Mouse (Mus musculus): ENCODE data around the gene Nuak1. TPM values are rescaled to one million over a fixed set of nuclear protein-coding genes. Genes with fewer than 3 reads are reported as not detected.

Gene Nuak1
- polyA plus RNA-seq, 1 experiment from 2014 or later, result 4.9 TPM

GRCm38 (mm10) chr10:84381276-84381798 lies 59.1 kb downstream of the Nuak1 start:
- no peaks in the 10 kb centered on the region for H3K27me3 ChIP-seq (ENCODE audit: control insufficient read depth, insufficient read depth, low read length)
- ATAC-seq (ENCODE audit: low FRiP score) (no peak), DNase-seq (ENCODE audit: low spot score) (no peak)
- H3K9me3 ChIP-seq (ENCODE audit: control insufficient read depth, low read length), result no peaks in the 10 kb centered on the region
- H3K4me1 ChIP-seq (replicated peaks; ENCODE audit: control insufficient read depth, insufficient read depth, low read length), result peaks cover 22% of the 10 kb centered on the region
- no peak overlapping the region for H3K4me2 ChIP-seq (replicated peaks)
- 77% methylated on average over 2 of the region's 2 CpGs for WGBS
- no peak overlapping the region for H3K4me3 ChIP-seq (replicated peaks; ENCODE audit: low read length)
- no peak overlapping the region for H3K9ac ChIP-seq
- H3K36me3 ChIP-seq (replicated peaks; ENCODE audit: control insufficient read depth, insufficient read depth), result peaks cover 2% of the 10 kb centered on the region; the same call in 1 of the 2 replicates
- no peak overlapping the region for H3K27ac ChIP-seq

- Histone ChIP-seq H3K4me2 (replicated peaks) (no peak overlapping the region), H3K9ac (no peak overlapping the region), H3K9me3 (ENCODE audit: control insufficient read depth, low read length) (no peaks in the 10 kb centered on the region), H3K4me3 (replicated peaks; ENCODE audit: low read length) (no peak overlapping the region), H3K36me3 (replicated peaks; ENCODE audit: control insufficient read depth, insufficient read depth) (peaks cover 7% of the 10 kb centered on the region), H3K27me3 (ENCODE audit: control insufficient read depth, insufficient read depth, low read length) (no peaks in the 10 kb centered on the region), H3K27ac (no peak overlapping the region), H3K4me1 (replicated peaks; ENCODE audit: control insufficient read depth, insufficient read depth, low read length) (peaks cover 10% of the 10 kb centered on the region)
- DNase-seq (ENCODE audit: low spot score) (no peak), ATAC-seq (ENCODE audit: low FRiP score) (no peak)
- 88% methylated on average over 1 of the region's 1 CpGs for WGBS
Observed at GRCm38 (mm10) chr10:84379366-84379765, 61.0 kb downstream of the Nuak1 start.

DNA sequence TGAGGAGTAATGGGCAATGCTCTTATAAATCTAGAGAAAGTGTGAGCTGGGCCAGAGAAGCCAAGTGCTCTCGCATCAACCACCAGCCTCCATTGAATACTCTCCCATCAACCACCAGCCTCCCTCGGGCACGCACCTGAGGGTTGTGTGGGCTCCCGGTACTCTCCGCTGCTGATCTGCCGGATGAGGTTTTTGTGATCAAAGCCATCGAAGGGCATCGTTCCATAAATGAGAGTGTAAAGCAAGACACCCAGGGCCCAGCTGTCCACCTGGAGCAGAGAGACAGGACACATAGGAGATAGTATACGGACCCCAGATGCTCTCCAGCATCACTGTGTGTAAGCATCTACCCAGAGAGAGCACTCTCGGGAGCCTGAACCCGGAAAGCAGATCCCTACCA lies 62.4 kb downstream of the Nuak1 start:
- WGBS, result 95% methylated on average over 11 of the region's 11 CpGs
- Histone ChIP-seq H3K4me2 (replicated peaks) (no peak overlapping the region), H3K4me1 (replicated peaks; ENCODE audit: control insufficient read depth, insufficient read depth, low read length) (peaks cover 4% of the 10 kb centered on the region), H3K27me3 (ENCODE audit: control insufficient read depth, insufficient read depth, low read length) (no peaks in the 10 kb centered on the region), H3K27ac (no peak overlapping the region), H3K36me3 (replicated peaks; ENCODE audit: control insufficient read depth, insufficient read depth) (peaks cover 15% of the 10 kb centered on the region), H3K9ac (no peak overlapping the region), H3K4me3 (replicated peaks; ENCODE audit: low read length) (no peak overlapping the region), H3K9me3 (ENCODE audit: control insufficient read depth, low read length) (no peaks in the 10 kb centered on the region)
- ATAC-seq (ENCODE audit: low FRiP score) (no peak), DNase-seq (ENCODE audit: low spot score) (no peak)

DNA sequence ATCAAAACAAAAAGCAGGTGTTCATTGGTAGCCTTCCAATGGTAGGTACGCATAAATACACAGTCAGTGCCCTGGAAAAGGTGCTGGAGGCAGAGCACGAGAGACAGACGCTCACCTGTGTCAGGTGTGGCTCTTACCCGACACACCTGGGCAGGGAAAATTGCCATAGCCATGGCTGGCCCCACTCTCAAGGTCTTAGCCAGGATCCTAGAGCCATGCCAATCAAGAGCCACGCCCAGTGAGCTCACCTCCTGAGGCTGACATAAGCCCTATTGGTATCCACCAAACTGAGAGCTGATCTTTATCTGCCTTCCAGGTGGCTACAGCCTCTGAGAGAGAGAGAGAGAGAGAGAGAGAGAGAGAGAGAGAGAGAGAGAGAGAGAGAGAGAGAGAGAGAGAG lies 64.1 kb downstream of the Nuak1 start:
- Histone ChIP-seq H3K27ac (no peak overlapping the region), H3K4me2 (replicated peaks) (no peak overlapping the region), H3K4me3 (replicated peaks; ENCODE audit: low read length) (no peak overlapping the region), H3K4me1 (replicated peaks; ENCODE audit: control insufficient read depth, insufficient read depth, low read length) (peaks cover 16% of the 10 kb centered on the region), H3K9ac (no peak overlapping the region), H3K36me3 (replicated peaks; ENCODE audit: control insufficient read depth, insufficient read depth) (peaks cover 15% of the 10 kb centered on the region), H3K9me3 (ENCODE audit: control insufficient read depth, low read length) (no peaks in the 10 kb centered on the region), H3K27me3 (ENCODE audit: control insufficient read depth, insufficient read depth, low read length) (no peaks in the 10 kb centered on the region)
- DNase-seq (ENCODE audit: low spot score) (no peak), ATAC-seq (ENCODE audit: low FRiP score) (no peak)
- 89% methylated on average over 5 of the region's 5 CpGs for WGBS

DNA sequence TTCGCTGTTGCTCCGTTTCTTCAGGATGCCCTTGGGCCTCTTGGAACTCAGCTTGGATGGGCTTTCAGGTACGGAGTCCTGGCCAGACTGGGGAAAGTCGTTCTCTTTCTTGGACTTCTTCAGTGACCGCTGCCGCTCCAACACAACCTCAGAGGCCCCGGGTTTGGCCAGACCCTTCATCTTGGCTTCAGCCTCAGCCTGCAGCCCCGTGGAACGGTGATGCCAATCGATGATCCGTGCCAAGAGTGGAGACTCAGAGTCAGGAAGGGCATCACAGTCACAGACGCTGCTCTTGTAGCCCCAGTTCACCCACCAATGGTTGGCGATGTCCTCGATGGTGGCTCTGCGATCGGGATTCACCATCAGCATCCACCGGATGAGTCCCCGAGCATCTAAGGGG lies 65.4 kb downstream of the Nuak1 start:
- 97% methylated on average over 18 of the region's 18 CpGs for WGBS
- Histone ChIP-seq H3K9ac (no peak overlapping the region), H3K27me3 (ENCODE audit: control insufficient read depth, insufficient read depth, low read length) (no peaks in the 10 kb centered on the region), H3K4me1 (replicated peaks; ENCODE audit: control insufficient read depth, insufficient read depth, low read length) (peaks cover 16% of the 10 kb centered on the region), H3K4me2 (replicated peaks) (no peak overlapping the region), H3K27ac (no peak overlapping the region), H3K4me3 (replicated peaks; ENCODE audit: low read length) (no peak overlapping the region), H3K36me3 (replicated peaks; ENCODE audit: control insufficient read depth, insufficient read depth) (peaks cover 15% of the 10 kb centered on the region), H3K9me3 (ENCODE audit: control insufficient read depth, low read length) (no peaks in the 10 kb centered on the region)
- ATAC-seq (ENCODE audit: low FRiP score) (no peak), DNase-seq (ENCODE audit: low spot score) (no peak)

GRCm38 (mm10) chr10:84373476-84373875 lies 66.9 kb downstream of the Nuak1 start:
- 87% methylated on average over 2 of the region's 2 CpGs for WGBS
- Histone ChIP-seq H3K36me3 (replicated peaks; ENCODE audit: control insufficient read depth, insufficient read depth) (peaks cover 15% of the 10 kb centered on the region; the same call in 1 of the 2 replicates), H3K4me1 (replicated peaks; ENCODE audit: control insufficient read depth, insufficient read depth, low read length) (peaks cover 16% of the 10 kb centered on the region), H3K27ac (no peak overlapping the region), H3K9me3 (ENCODE audit: control insufficient read depth, low read length) (no peaks in the 10 kb centered on the region), H3K27me3 (ENCODE audit: control insufficient read depth, insufficient read depth, low read length) (no peaks in the 10 kb centered on the region), H3K9ac (no peak overlapping the region), H3K4me3 (replicated peaks; ENCODE audit: low read length) (no peak overlapping the region), H3K4me2 (replicated peaks) (no peak overlapping the region)
- no peak for ATAC-seq (ENCODE audit: low FRiP score)
- DNase-seq (ENCODE audit: low spot score), result no peak

GRCm38 (mm10) chr10:84372161-84373095 lies 68.0 kb downstream of the Nuak1 start:
- peaks cover 16% of the 10 kb centered on the region for H3K4me1 ChIP-seq (replicated peaks; ENCODE audit: control insufficient read depth, insufficient read depth, low read length)
- ATAC-seq (ENCODE audit: low FRiP score) (peak; percentile 74), DNase-seq (ENCODE audit: low spot score) (no peak)
- WGBS, result 24% methylated on average over 18 of the region's 18 CpGs
- peaks cover 15% of the 10 kb centered on the region; the same call in 1 of the 2 replicates for H3K36me3 ChIP-seq (replicated peaks; ENCODE audit: control insufficient read depth, insufficient read depth)
- H3K4me2 ChIP-seq (replicated peaks), result peak overlapping the region; percentile 25; the same call in 1 of the 2 replicates
- H3K27me3 ChIP-seq (ENCODE audit: control insufficient read depth, insufficient read depth, low read length), result no peaks in the 10 kb centered on the region
- H3K9me3 ChIP-seq (ENCODE audit: control insufficient read depth, low read length), result no peaks in the 10 kb centered on the region
- peak overlapping the region; percentile 16; the same call in 1 of the 2 replicates for H3K9ac ChIP-seq
- H3K27ac ChIP-seq, result no peak overlapping the region
- H3K4me3 ChIP-seq (replicated peaks; ENCODE audit: low read length), result no peak overlapping the region

DNA sequence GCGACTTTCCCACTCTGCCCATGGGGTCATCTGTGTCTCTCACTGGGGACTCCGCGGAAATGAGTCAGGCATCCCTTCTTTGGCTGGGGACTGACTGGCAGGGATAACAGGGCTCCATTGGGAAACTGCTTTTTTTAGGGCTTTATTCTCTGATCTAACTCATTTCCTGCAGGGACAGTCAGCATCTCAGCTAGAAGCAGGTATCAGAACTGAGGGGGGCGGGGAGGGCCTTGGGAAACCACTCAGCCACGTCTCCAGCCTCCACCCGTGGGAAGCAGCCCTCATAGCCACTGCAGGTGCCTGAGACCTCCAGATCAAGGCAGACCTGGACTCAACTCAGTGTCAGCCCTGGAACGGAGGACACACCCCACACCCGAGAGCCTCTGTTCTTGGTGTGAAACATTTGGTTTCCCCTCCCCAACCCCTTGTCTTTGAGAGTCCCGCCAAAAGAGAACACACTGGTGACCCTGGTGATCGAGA lies 68.7 kb downstream of the Nuak1 start:
- WGBS, result 21% methylated on average over 10 of the region's 10 CpGs
- H3K9ac ChIP-seq, result 0 out of 2 replicates have a peak overlapping the region, but pooled peaks have one; percentile 16
- no peaks in the 10 kb centered on the region for H3K27me3 ChIP-seq (ENCODE audit: control insufficient read depth, insufficient read depth, low read length)
- no peaks in the 10 kb centered on the region for H3K9me3 ChIP-seq (ENCODE audit: control insufficient read depth, low read length)
- H3K4me2 ChIP-seq (replicated peaks), result peak overlapping the region; percentile 25; the same call in 1 of the 2 replicates
- peaks cover 15% of the 10 kb centered on the region; the same call in 1 of the 2 replicates for H3K36me3 ChIP-seq (replicated peaks; ENCODE audit: control insufficient read depth, insufficient read depth)
- H3K27ac ChIP-seq, result no peak overlapping the region
- DNase-seq (ENCODE audit: low spot score) (no peak), ATAC-seq (ENCODE audit: low FRiP score) (peak; percentile 25; the same call in 1 of the 2 replicates)
- peaks cover 16% of the 10 kb centered on the region for H3K4me1 ChIP-seq (replicated peaks; ENCODE audit: control insufficient read depth, insufficient read depth, low read length)
- H3K4me3 ChIP-seq (replicated peaks; ENCODE audit: low read length), result no peak overlapping the region

DNA sequence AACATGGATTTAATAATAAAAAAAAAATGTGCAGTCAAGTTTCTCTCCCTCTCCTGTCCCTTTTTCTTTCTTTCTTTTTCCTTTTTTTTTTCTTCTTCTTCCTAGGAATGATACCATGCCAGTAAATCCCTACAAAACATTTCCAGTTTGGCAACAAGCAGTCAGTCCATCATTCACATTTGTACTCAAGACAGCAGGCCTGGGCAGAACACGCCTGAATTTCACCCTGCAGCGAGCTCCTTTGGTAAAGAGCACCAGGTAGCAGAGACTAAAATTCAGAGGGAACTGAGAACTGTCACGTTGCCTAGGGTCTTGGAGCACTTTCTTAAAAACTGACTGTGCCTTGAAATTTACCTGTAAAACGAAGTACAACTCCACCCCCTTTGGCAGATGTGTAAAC lies 69.2 kb downstream of the Nuak1 start:
- Histone ChIP-seq H3K9me3 (ENCODE audit: control insufficient read depth, low read length) (no peaks in the 10 kb centered on the region), H3K9ac (no peak overlapping the region), H3K4me1 (replicated peaks; ENCODE audit: control insufficient read depth, insufficient read depth, low read length) (peaks cover 16% of the 10 kb centered on the region), H3K4me2 (replicated peaks) (no peak overlapping the region), H3K4me3 (replicated peaks; ENCODE audit: low read length) (no peak overlapping the region), H3K36me3 (replicated peaks; ENCODE audit: control insufficient read depth, insufficient read depth) (peaks cover 12% of the 10 kb centered on the region; the same call in 1 of the 2 replicates), H3K27ac (no peak overlapping the region), H3K27me3 (ENCODE audit: control insufficient read depth, insufficient read depth, low read length) (no peaks in the 10 kb centered on the region)
- ATAC-seq (ENCODE audit: low FRiP score) (no peak), DNase-seq (ENCODE audit: low spot score) (no peak)
- 49% methylated on average over 4 of the region's 4 CpGs for WGBS

All from hindbrain, embryonic 14.5 days (tissue).